Mouse (Mus musculus) sigmoid colon, adult 10 weeks (tissue): Measurements from ENCODE around the gene Oxct2b. TPM values are rescaled to one million over a fixed set of nuclear protein-coding genes. Genes with fewer than 3 reads are reported as not detected.

Experiments used
- polyA plus RNA-seq: library from polyadenylated mRNA; stranded (reverse); fragments of 350-450 nt; fragmentation: Illumina TruSeq; extraction: RNeasy Lipid Tissue Mini Kit (QIAGEN cat#74804); gene quantifications from one replicate; pipeline ENCODE4 v1.2.3, GENCODE M21; 2014; ENCODE audit warnings: low read depth, low replicate concordance

Oxct2b gene
- polyA plus RNA-seq = not detected

DNA sequence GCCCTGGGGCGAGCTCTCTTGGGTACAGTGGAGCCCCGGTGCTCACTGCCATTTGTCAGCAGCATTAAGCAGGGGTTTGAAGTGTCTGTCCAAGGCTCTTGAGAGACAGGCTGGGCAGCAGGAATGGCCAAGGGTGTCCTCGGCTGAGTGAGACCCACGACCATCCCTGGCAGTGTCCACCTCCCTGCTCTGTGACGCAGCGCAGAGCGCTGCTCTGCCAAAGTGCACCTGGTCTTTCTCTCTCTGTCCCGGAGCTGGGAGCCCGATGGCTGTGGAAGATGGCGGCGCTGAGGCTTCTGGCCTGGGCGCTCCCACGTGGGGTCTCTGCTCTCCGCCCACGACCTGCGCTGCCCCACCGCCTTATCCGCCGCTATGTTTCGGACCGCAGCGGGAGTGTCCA lies at the start of gene Oxct2b:
TSS of gene Oxct2b (plus strand) at position 256 of the 400 bp plus-strand sequence.

DNA sequence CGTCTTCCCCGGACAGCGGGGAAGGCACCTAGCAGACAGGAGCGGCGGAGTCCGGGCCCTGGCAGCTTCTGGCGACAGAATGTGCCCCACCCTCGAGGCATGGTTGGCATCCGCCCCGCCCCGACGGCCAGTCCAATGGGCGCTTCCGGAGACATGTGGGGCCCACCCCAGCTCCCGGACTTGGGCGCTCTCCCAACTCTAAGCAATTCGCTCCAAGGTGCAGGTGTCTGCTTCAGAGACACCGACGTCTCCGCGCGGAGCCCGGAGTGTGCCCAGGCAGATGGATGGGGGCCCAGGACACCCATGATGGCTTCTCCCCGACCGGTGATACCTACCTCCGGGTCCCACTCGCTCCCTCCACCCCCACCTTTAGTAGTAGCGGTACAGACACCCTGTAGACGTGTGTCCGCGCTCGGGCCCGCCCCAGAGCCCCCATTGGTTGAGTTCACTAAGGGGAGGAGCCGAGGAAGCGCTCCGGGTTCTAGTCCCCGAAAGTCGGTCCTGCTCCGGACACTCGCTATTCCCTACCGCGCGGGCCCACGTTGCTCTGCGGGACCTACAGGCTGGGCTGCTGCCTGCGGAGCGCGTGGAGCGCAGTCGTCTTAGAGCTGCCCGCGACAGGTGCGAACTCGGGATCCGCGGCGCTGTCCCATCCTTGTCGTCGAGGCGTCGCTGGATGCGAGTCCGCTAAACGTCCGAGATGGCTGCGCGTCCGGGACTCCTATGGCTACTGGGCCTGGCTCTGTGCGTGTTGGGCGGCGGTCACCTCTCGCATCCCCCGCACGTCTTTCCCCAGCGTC lies 11.2 kb upstream of the Oxct2b start, which contains the start of gene Bmp8b:
TSS of gene Bmp8b (plus strand) at position 515 of the 800 bp plus-strand sequence.

DNA sequence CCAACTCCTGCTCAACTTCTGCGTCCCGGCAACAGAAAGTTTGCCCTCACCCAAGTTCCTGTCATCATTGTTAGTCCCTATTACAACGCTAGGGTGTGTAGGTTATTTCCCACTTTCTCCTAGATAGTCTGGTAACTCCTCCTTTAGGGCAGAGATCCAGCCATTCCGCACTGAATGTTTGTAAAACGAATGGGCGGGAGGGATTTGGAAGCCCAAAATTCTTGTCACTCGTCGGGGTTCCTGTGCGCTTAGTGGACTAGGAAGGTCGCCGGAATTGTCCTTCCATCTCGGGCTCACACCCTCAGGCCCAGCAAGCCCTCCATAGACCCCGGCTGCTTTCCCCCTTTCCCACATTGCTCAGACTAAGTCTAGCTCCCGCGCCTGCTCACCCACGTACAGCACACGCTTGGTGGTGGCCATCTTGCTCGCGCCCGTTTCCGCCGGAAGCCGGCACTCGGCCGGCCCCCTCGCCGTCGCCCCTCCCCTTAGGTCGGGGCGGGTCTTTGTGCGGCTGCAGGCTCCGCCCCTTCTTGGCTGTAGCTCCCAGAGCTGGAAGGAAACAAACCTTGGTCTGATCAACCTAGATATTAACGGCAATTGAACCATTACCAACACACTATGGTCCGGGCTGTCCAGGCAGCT lies 23.6 kb downstream of the Oxct2b start, which contains the start of gene Ppie:
TSS of gene Ppie (minus strand) at position 439 of the 642 bp plus-strand sequence.

Other genes with a start within 250 kb of the Oxct2b start
- gene Cap1, start 230.2 kb upstream of the Oxct2b start, polyA plus RNA-seq = 114 TPM
- gene Mfsd2a, start 155.1 kb upstream of the Oxct2b start, polyA plus RNA-seq = not detected
- 3.4 TPM for gene Mycl, start 120.6 kb upstream of the Oxct2b start, polyA plus RNA-seq
- 14.5 TPM for gene Trit1, start 99.7 kb upstream of the Oxct2b start, polyA plus RNA-seq
- 4.5 TPM for gene Bmp8b, start 11.1 kb upstream of the Oxct2b start, polyA plus RNA-seq
- gene Ppie, start 23.7 kb downstream of the Oxct2b start, polyA plus RNA-seq = 17.3 TPM
- gene Hpcal4, start 67.0 kb downstream of the Oxct2b start, polyA plus RNA-seq = 1.1 TPM
- gene Nt5c1a, start 85.2 kb downstream of the Oxct2b start, polyA plus RNA-seq = not detected
- gene Heyl, start 117.3 kb downstream of the Oxct2b start, polyA plus RNA-seq = 1.1 TPM
- gene Pabpc4, start 146.1 kb downstream of the Oxct2b start, polyA plus RNA-seq = 38.2 TPM
- gene Oxct2a, start 207.4 kb downstream of the Oxct2b start, polyA plus RNA-seq = not detected
- 3.4 TPM for gene Bmp8a, start 227.0 kb downstream of the Oxct2b start, polyA plus RNA-seq